Mouse (Mus musculus) small intestine, adult 2 months (tissue): ENCODE results near the gene 3110018I06Rik.

Experiments
- CTCF ChIP-seq: fragments of 200-500 bp; IDR thresholded peaks from 2 replicates; pipeline ENCODE4 v1.5.1; 2012; ENCODE audit warnings: low read depth, mild to moderate bottlenecking, control low read depth, inconsistent platforms, low read length, moderate library complexity, mixed read lengths; ENCODE audit not compliant: insufficient replicate concordance, insufficient read length; ENCODE audit errors: extremely low read depth
- POLR2A ChIP-seq: fragments of 200-500 bp; IDR thresholded peaks from 2 replicates; pipeline ENCODE4 v1.6.1; 2012; ENCODE audit warnings: low read depth, mild to moderate bottlenecking, control low read depth, inconsistent platforms, low read length, moderate library complexity

- TF ChIP-seq POLR2A (no peak), CTCF (no peak)
These were observed 2.9 kb downstream of the 3110018I06Rik start for GRCm38 (mm10) chr12:107491344-107491743.
